In the genomic region with DNA sequence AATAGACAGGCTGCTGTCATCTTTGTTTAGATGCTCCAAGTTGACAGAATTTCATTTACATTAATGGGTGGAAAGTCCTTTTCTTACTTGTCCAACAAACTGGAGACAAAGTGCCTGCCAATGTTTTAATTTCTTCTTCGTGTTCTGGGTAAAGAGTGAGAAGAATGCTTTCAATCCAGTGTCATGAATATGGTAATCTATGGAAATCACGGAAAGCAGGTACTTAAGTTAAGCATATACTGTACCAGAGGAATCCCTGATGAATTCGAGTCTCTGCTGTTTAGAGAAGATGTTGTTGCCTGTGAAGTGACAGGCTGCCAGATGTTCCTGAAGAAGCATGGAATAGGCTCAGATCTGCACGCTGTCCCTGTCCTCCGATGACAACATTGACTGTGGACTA, we compare ENCODE assay signal across 17 mouse cellular contexts.
"Had no signal": no experiment of that assay in that cellular context is flagged by ENCODE, and none has a peak within 500 bp of the region (broad histone marks: within the 10 kb centered on the region; RNA-seq: fewer than 3 reads in every experiment).

No protein-coding gene starts in this region.

- H3K4me3 ChIP-seq: lung, embryonic 15.5 days; megakaryocyte, embryonic 14.5 days; midbrain, embryonic 13.5 days; neural tube, embryonic 12.5 days; stomach, embryonic 15.5 days had no signal

- H3K4me2 ChIP-seq: lung, embryonic 15.5 days; midbrain, embryonic 11.5 days; midbrain, embryonic 13.5 days; neural tube, embryonic 12.5 days; stomach, embryonic 15.5 days had no signal

- DNase-seq: liver, postnatal 0 days; lung, adult 2 months; lung, postnatal 14 days; lung, postnatal 36 days; right cerebral cortex, postnatal 14 days; thymus, adult 2 months; thymus, postnatal 25 days; thymus, postnatal 4 days had no signal

- H3K36me3 ChIP-seq: lung, embryonic 15.5 days; midbrain, embryonic 13.5 days; neural tube, embryonic 12.5 days; stomach, embryonic 15.5 days had no signal

- H3K27me3 ChIP-seq: lung, embryonic 15.5 days; megakaryocyte, embryonic 14.5 days; neural tube, embryonic 12.5 days; stomach, embryonic 15.5 days had no signal

- H3K27ac ChIP-seq: lung, embryonic 15.5 days; macrophage; midbrain, embryonic 13.5 days; neural tube, embryonic 12.5 days; stomach, embryonic 15.5 days; stomach, postnatal 0 days had no signal

- H3K9me3 ChIP-seq: lung, embryonic 15.5 days; midbrain, embryonic 13.5 days; neural tube, embryonic 12.5 days; stomach, embryonic 15.5 days had no signal

- H3K4me1 ChIP-seq: lung, embryonic 15.5 days; megakaryocyte, embryonic 14.5 days; midbrain, embryonic 13.5 days; neural tube, embryonic 12.5 days; stomach, embryonic 15.5 days had no signal

- ATAC-seq: liver, postnatal 0 days; lung, postnatal 0 days; midbrain, embryonic 13.5 days had no signal

- H3K9ac ChIP-seq: liver, postnatal 0 days; lung, embryonic 15.5 days; midbrain, embryonic 13.5 days; neural tube, embryonic 12.5 days; stomach, embryonic 15.5 days had no signal
